Mouse (Mus musculus) erythroblast, embryonic 14.5 days (primary cell): ENCODE data around the gene Ptprg.

Experiments
- GATA1 ChIP-seq: IDR thresholded peaks from 2 replicates; pipeline ENCODE4 v1.6.1; 2012; ENCODE audit warnings: low read length, inconsistent platforms, mixed read lengths
- TAL1 ChIP-seq: IDR thresholded peaks from 3 replicates; pipeline ENCODE4 v1.6.1; 2012; ENCODE audit warnings: low read length, inconsistent platforms, mixed read lengths

- TF ChIP-seq TAL1, result no peak
- TF ChIP-seq GATA1, result no peak
Observed at GRCm38 (mm10) chr14:11793847-11794246, 240.5 kb downstream of the Ptprg start.
